Mouse (Mus musculus) thymus, adult 2 months (tissue): ENCODE results near the gene Pnpo. TPM values are rescaled to one million over a fixed set of nuclear protein-coding genes. Genes with fewer than 3 reads are reported as not detected.
A peak's percentile ranks its signal among the peaks of the same experiment; 100 is the strongest.

ENCODE experiments used
- DNase-seq: peaks from one replicate; pipeline ENCODE4 v3.0.0; 2021
- H3K27ac ChIP-seq: fragments of 200-500 bp; 2 replicates; pipeline ENCODE4 v1.5.1; 2012; ENCODE audit warnings: low read length, control low read depth; ENCODE audit not compliant: control insufficient read depth, insufficient read depth
- H3K27me3 ChIP-seq: fragments of 200-500 bp; 2 replicates; pipeline ENCODE4 v1.6.1; 2012; ENCODE audit warnings: mild to moderate bottlenecking, low read length, moderate library complexity, mixed read lengths; ENCODE audit not compliant: control insufficient read depth, insufficient read depth
- H3K36me3 ChIP-seq: fragments of 200-500 bp; 2 replicates; pipeline ENCODE4 v1.6.1; 2012; ENCODE audit warnings: mild to moderate bottlenecking, low read length, moderate library complexity; ENCODE audit not compliant: control insufficient read depth, insufficient read depth
- H3K4me1 ChIP-seq: fragments of 200-500 bp; replicated peaks from 2 replicates; pipeline ENCODE4 v1.6.1; 2012; ENCODE audit warnings: low read length; ENCODE audit not compliant: control insufficient read depth, insufficient read depth
- H3K4me3 ChIP-seq: fragments of 200-500 bp; 2 replicates; pipeline ENCODE4 v1.5.1; 2012; ENCODE audit warnings: mild to moderate bottlenecking, low read length, control low read depth, moderate library complexity; ENCODE audit not compliant: control insufficient read depth, insufficient read depth
- CTCF ChIP-seq: fragments of 200-500 bp; IDR thresholded peaks from 2 replicates; pipeline ENCODE4 v1.5.1; 2012; ENCODE audit warnings: mild to moderate bottlenecking, control low read depth, low read length, moderate library complexity, borderline replicate concordance; ENCODE audit not compliant: control insufficient read depth, poor library complexity, insufficient read depth; ENCODE audit errors: extremely low read depth
- POLR2A ChIP-seq: fragments of 200-500 bp; IDR thresholded peaks from 2 replicates; pipeline ENCODE4 v1.6.1; 2012; ENCODE audit warnings: mild to moderate bottlenecking, low read length, control low read depth, moderate library complexity; ENCODE audit not compliant: control insufficient read depth, poor library complexity, insufficient read depth; ENCODE audit errors: extremely low read depth
- WGBS: fragments of 180-500 bp; shearing (Covaris S2); methylation state at CpG from one replicate; pipeline ENCODE4 v1.1.7; 2018; 5-methylcytosine and 5-hydroxymethylcytosine counted together
- polyA plus RNA-seq: library from polyadenylated mRNA; depleted of rRNA; stranded (reverse); fragments of >200 nt; gene quantifications from 2 replicates; pipeline ENCODE4 v1.2.3, GENCODE M21; 2012

The Pnpo gene
- polyA plus RNA-seq, 1 experiment = 25.7 TPM

- no peak for DNase-seq
- H3K27ac ChIP-seq = no peak overlapping the region
- no peak overlapping the region for H3K4me3 ChIP-seq
- no peaks in the 10 kb centered on the region for H3K27me3 ChIP-seq
- 96% methylated on average over 5 of the region's 5 CpGs for WGBS
- TF ChIP-seq POLR2A (no peak), CTCF (no peak)
- H3K36me3 ChIP-seq = no peaks in the 10 kb centered on the region
- H3K4me1 ChIP-seq = peaks cover 9% of the 10 kb centered on the region
Measured at GRCm38 (mm10) chr11:96926587-96926986, 17.2 kb downstream of the Pnpo start.

DNA sequence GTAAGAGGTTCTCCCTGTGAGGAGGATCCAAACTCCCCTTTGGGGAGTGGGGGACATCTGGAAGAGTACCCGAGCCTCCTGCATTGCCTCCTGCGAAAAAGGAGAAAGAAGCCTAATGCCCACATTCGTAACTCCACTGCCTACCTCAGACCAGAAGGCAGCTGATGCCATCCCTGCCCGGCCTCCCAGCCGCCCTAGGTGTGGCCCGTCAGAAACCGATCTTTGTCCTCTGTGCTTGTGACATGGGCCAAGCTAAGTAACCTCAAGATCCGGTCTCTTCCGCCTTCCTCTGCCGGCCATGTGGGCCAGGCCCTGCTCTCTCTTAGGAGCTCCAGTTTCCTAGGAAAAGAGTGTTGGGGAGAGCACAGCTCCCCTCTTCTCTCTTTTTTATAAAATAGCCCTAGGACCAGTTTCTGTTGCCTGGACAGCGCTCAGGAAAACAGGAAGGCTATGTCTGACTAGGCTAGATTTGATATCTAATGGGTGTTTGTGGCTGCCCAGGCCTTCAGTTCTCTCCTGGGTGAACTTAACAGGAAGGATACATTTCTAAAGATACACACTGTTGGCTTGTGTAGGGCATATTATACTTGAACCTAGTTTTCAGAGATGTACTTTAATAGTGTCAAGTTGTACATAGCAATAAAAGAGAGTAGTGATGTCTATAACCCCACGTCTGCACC is 18.2 kb downstream of the Pnpo start:
- H3K36me3 ChIP-seq = no peaks in the 10 kb centered on the region
- H3K27ac ChIP-seq = no peak overlapping the region
- DNase-seq = no peak
- TF ChIP-seq CTCF (no peak), POLR2A (no peak)
- H3K27me3 ChIP-seq = no peaks in the 10 kb centered on the region
- WGBS = 89% methylated on average over 12 of the region's 12 CpGs
- H3K4me3 ChIP-seq = no peak overlapping the region
- H3K4me1 ChIP-seq = peaks cover 9% of the 10 kb centered on the region

DNA sequence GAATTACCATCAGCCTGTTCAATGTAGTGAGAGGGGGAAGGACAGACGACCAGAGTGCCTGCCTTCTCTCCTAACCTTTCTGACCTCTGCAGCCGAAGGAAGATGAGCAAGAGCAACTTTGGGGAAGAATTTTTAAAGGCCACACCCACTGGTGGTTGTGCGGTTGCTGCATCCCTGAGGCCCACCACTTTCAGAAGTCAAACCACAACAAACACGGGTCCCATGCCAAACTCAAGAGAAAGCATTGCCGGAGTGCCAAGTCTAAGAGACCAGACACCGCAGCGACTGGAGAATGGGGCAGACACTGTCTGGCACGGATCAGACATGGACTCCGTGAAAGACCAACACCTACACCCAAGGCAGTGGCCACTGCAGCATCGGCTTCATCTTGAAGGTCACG is 18.9 kb downstream of the Pnpo start:
- H3K27me3 ChIP-seq = no peaks in the 10 kb centered on the region
- no peak overlapping the region for H3K27ac ChIP-seq
- no peak overlapping the region for H3K4me3 ChIP-seq
- H3K36me3 ChIP-seq = no peaks in the 10 kb centered on the region
- WGBS = 11% methylated on average over 11 of the region's 11 CpGs
- DNase-seq = no peak
- H3K4me1 ChIP-seq = peaks cover 9% of the 10 kb centered on the region
- TF ChIP-seq CTCF (no peak), POLR2A (no peak)

GRCm38 (mm10) chr11:96919003-96919402 is 24.8 kb downstream of the Pnpo start:
- no peak overlapping the region for H3K27ac ChIP-seq
- H3K4me1 ChIP-seq = peaks cover 5% of the 10 kb centered on the region
- TF ChIP-seq POLR2A (no peak), CTCF (no peak)
- 88% methylated on average over 6 of the region's 6 CpGs for WGBS
- no peaks in the 10 kb centered on the region for H3K36me3 ChIP-seq
- H3K4me3 ChIP-seq = no peak overlapping the region
- no peaks in the 10 kb centered on the region for H3K27me3 ChIP-seq
- DNase-seq = no peak

DNA sequence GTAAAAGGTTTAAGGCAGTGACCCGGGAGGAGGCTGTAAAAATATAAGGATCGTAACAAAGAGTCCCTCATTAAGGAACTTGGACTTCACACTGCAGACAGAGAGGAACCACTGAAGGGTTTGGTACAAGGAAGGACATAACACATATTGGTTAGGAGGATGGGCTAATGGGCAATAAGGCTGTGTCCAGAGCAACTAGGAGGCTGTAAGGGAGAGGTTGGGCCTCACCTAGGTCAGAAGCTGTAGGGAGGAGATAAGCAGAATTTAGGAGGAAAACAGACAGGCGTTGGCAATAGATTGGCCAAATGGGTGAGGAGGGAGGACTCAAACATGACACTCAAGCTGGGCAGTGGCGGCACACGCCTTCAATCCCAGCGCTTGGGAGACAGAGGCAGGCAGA is 26.4 kb downstream of the Pnpo start:
- TF ChIP-seq CTCF (no peak), POLR2A (no peak)
- WGBS = 94% methylated on average over 6 of the region's 6 CpGs
- Histone ChIP-seq H3K4me3 (no peak overlapping the region), H3K27ac (no peak overlapping the region), H3K4me1 (peaks cover 18% of the 10 kb centered on the region), H3K27me3 (no peaks in the 10 kb centered on the region), H3K36me3 (no peaks in the 10 kb centered on the region)
- DNase-seq = no peak

- H3K4me3 ChIP-seq = peak overlapping the region; percentile 2
- no peak for DNase-seq
- H3K4me1 ChIP-seq = peaks cover 23% of the 10 kb centered on the region
- no peaks in the 10 kb centered on the region for H3K36me3 ChIP-seq
- no peak for TF ChIP-seq POLR2A
- TF ChIP-seq CTCF = no peak
- H3K27me3 ChIP-seq = no peaks in the 10 kb centered on the region
- WGBS = 23% methylated on average over 13 of the region's 13 CpGs
- H3K27ac ChIP-seq = no peak overlapping the region
Measured at GRCm38 (mm10) chr11:96916885-96917396, 26.8 kb downstream of the Pnpo start.
